Mouse (Mus musculus) forebrain, embryonic 14.5 days (tissue): ENCODE measurements around the gene Bbs9. TPM values are rescaled to one million over a fixed set of nuclear protein-coding genes. Genes with fewer than 3 reads are reported as not detected.

Experiments used
- ATAC-seq: fragments of 200-750 bp; cut with Nextera tagmentation; 2 replicates; pipeline ENCODE4 v1.8.0; 2017; ENCODE audit warnings: mild to moderate bottlenecking, moderate library complexity
- DNase-seq: peaks from one replicate; pipeline ENCODE4 v3.0.0-alpha.2; 2015; ENCODE audit warnings: low spot score
- H3K27ac ChIP-seq: fragments of 300-500 bp; sonication (generic); 2 replicates; pipeline ENCODE4 v1.5.1; 2014; ENCODE audit warnings: low read depth, mild to moderate bottlenecking, control low read depth, low read length, moderate library complexity
- H3K27me3 ChIP-seq: fragments of 300-500 bp; sonication (generic); replicated peaks from 2 replicates; pipeline ENCODE4 v1.6.1; 2014; ENCODE audit warnings: low read length, control low read depth, mixed read lengths; ENCODE audit not compliant: control insufficient read depth, insufficient read depth
- H3K36me3 ChIP-seq: fragments of 300-500 bp; sonication (generic); 2 replicates; pipeline ENCODE4 v1.6.1; 2014; ENCODE audit warnings: low read length, control low read depth; ENCODE audit not compliant: control insufficient read depth, insufficient read depth
- H3K4me1 ChIP-seq: fragments of 300-500 bp; sonication (generic); 2 replicates; pipeline ENCODE4 v1.6.1; 2014; ENCODE audit warnings: antibody characterized with exemption, low read length, control low read depth; ENCODE audit not compliant: control insufficient read depth, insufficient read depth
- H3K4me2 ChIP-seq: fragments of 300-500 bp; sonication (generic); 2 replicates; pipeline ENCODE4 v1.6.1; 2014; ENCODE audit warnings: mild to moderate bottlenecking, control low read depth, low read length
- H3K4me3 ChIP-seq: fragments of 300-500 bp; sonication (generic); 2 replicates; pipeline ENCODE4 v1.5.1; 2014; ENCODE audit warnings: low read depth, low read length, control low read depth
- H3K9ac ChIP-seq: fragments of 300-500 bp; sonication (generic); 2 replicates; pipeline ENCODE4 v1.6.1; 2014; ENCODE audit warnings: mild to moderate bottlenecking, low read length, control low read depth, moderate library complexity
- H3K9me3 ChIP-seq: fragments of 300-500 bp; sonication (generic); replicated peaks from 2 replicates; pipeline ENCODE4 v1.6.1; 2016; ENCODE audit warnings: low read length, control low read depth, mixed read lengths; ENCODE audit not compliant: control insufficient read depth
- whole genome bisulfite sequencing: fragments of 180-500 bp; shearing (Covaris S2); extraction: QIAGEN DNeasy Blood & Tissue Kit; methylation state at CpG from one replicate; pipeline ENCODE4 v1.1.7; 2014; 5-methylcytosine and 5-hydroxymethylcytosine counted together
- polyA plus RNA-seq: library from polyadenylated mRNA; unstranded; fragments of >200 nt; fragmentation: Nextera tagmentation; extraction: Ambion mirVana; gene quantifications from 2 replicates; pipeline ENCODE4 v1.2.1, GENCODE M21; 2014

Gene Bbs9
- polyA plus RNA-seq, 1 experiment from 2014 or later = 18.1 TPM

DNA sequence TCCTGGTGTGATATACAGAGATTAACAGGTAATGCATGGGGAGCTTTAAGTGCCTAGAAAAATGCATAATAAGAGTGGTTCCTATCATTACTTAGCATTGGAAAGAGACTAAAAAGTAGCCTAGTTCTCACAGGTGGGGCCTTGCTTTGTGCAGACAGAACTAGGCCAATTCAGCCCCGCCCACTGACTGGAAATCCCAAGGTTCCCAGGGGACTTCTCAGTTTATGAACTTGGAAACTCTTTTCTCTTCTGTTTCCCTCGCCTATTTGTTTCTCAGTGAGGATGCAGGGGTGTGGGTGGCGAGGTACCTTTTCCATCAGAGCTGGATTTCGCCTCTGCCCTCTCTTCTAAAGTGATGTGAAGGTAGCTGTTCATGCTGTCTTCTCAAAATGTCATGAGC, 410.8 kb downstream of the Bbs9 start:
- Histone ChIP-seq H3K9ac (no peak overlapping the region), H3K4me3 (no peak overlapping the region), H3K9me3 (no peaks in the 10 kb centered on the region), H3K4me1 (no peaks in the 10 kb centered on the region), H3K4me2 (no peak overlapping the region), H3K36me3 (no peaks in the 10 kb centered on the region), H3K27ac (no peak overlapping the region), H3K27me3 (no peaks in the 10 kb centered on the region)
- DNase-seq (no peak), ATAC-seq (no peak)
- 80% methylated on average over 4 of the region's 4 CpGs for WGBS

DNA sequence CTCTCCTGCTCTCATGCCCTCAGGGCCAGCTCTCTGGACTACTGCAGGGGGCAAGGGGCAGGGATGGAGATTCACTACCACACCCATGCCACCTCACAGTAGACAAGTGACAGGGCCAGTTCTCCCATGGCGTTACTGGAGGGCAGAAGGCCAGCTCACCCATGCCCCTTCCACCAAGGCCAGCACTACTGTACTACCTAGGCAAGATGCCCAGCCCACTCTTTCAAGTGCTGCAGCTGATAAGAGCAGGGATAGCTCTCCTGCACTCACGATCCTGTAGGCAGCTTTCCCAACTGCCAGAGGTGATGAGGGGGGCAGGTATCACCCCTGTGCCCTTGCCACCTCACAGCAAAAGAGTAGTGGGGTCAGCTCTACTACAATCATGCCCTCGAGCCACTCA, 429.9 kb downstream of the Bbs9 start:
- Histone ChIP-seq H3K9me3 (no peaks in the 10 kb centered on the region), H3K4me1 (no peaks in the 10 kb centered on the region), H3K36me3 (no peaks in the 10 kb centered on the region), H3K27ac (no peak overlapping the region), H3K9ac (no peak overlapping the region), H3K4me3 (no peak overlapping the region), H3K27me3 (no peaks in the 10 kb centered on the region), H3K4me2 (no peak overlapping the region)
- DNase-seq = no peak
- no peak for ATAC-seq
- 85% methylated on average over 3 of the region's 3 CpGs for WGBS

DNA sequence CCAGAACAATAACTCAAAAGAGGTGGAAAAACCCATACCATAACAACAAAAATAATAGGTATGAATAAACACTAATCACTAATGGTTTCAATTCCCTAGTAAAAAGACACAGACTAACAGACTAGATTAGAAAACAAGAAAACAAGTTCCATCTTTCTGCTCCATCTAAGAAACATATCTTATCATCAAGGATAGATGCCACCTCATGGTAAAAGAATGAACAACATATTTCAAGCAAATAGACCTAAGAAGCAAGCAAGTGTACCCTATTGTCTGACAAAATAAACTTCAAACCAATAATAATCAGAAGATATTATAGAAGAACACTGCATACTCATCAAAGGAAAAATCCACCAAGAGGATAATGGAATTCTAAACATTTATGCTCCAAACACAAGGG, 441.3 kb downstream of the Bbs9 start:
- no peak overlapping the region for H3K9ac ChIP-seq
- ATAC-seq (no peak), DNase-seq (no peak)

DNA sequence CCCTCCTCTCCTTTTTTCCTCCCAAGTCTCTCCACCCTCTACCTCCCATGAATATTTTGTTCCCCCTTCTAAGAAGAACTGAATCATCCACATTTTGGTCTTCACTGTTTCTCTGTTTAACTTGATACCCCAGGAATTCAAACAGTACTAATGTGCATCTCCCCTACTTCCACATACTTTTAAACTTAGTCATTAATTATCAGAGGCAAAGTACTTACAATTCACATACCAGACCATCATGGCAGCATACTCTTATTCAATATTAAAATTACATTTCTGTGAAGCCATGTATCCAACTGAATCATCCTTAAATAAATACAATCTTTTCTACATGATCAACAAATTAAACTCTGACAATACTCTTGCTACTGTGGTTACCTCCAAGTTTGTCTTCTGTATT, 460.1 kb downstream of the Bbs9 start:
- no peaks in the 10 kb centered on the region for H3K27me3 ChIP-seq
- H3K36me3 ChIP-seq = no peaks in the 10 kb centered on the region
- ATAC-seq = no peak

More for the DNA sequence above, 441.3 kb downstream of the Bbs9 start:
- Histone ChIP-seq H3K27ac (no peak overlapping the region), H3K4me3 (no peak overlapping the region), H3K4me2 (no peak overlapping the region), H3K27me3 (no peaks in the 10 kb centered on the region), H3K4me1 (no peaks in the 10 kb centered on the region), H3K36me3 (no peaks in the 10 kb centered on the region), H3K9me3 (no peaks in the 10 kb centered on the region)

More for the DNA sequence above, 460.1 kb downstream of the Bbs9 start:
- DNase-seq = no peak
- Histone ChIP-seq H3K4me3 (no peak overlapping the region), H3K4me2 (no peak overlapping the region), H3K9ac (no peak overlapping the region), H3K4me1 (no peaks in the 10 kb centered on the region), H3K27ac (no peak overlapping the region), H3K9me3 (no peaks in the 10 kb centered on the region)

Other genes with a start within 250 kb of the Bbs9 start
- 14.0 and 15.3 TPM in 2 replicates for gene Zfp599, start 215.8 kb upstream of the Bbs9 start, polyA plus RNA-seq
- 24.8 and 30.4 TPM in 2 replicates for gene Zfp810, start 168.1 kb upstream of the Bbs9 start, polyA plus RNA-seq
- 15.7 and 16.5 TPM in 2 replicates for gene Anln, start 86.5 kb upstream of the Bbs9 start, polyA plus RNA-seq
- gene 9530077C05Rik, start 64.2 kb upstream of the Bbs9 start, polyA plus RNA-seq = 12.2 and 13.9 TPM in 2 replicates
- not detected in 2 replicates for gene Gm17545, start 21.4 kb upstream of the Bbs9 start, polyA plus RNA-seq
- gene Rp9, start 6.0 kb upstream of the Bbs9 start, polyA plus RNA-seq = 60.8 and 62.4 TPM in 2 replicates